Mouse (Mus musculus): ENCODE measurements around the gene Panx2.

Gene Panx2

GRCm38 (mm10) chr15:89090662-89091061 is 31.1 kb downstream of the Panx2 start:
- TF ChIP-seq GATA4 (IDR thresholded peaks at IDR 0.05; ENCODE audit: insufficient replicate concordance, low read length) = no peak

GRCm38 (mm10) chr15:89092181-89092580 is 32.6 kb downstream of the Panx2 start:
- TF ChIP-seq GATA4 (IDR thresholded peaks at IDR 0.05; ENCODE audit: insufficient replicate concordance, low read length) = no peak

- TF ChIP-seq GATA4 (IDR thresholded peaks at IDR 0.05; ENCODE audit: insufficient replicate concordance, low read length) = no peak
Observed at GRCm38 (mm10) chr15:89097450-89097849, 37.9 kb downstream of the Panx2 start.

GRCm38 (mm10) chr15:89098616-89099015 is 39.1 kb downstream of the Panx2 start:
- no peak for TF ChIP-seq GATA4 (IDR thresholded peaks at IDR 0.05; ENCODE audit: insufficient replicate concordance, low read length)

DNA sequence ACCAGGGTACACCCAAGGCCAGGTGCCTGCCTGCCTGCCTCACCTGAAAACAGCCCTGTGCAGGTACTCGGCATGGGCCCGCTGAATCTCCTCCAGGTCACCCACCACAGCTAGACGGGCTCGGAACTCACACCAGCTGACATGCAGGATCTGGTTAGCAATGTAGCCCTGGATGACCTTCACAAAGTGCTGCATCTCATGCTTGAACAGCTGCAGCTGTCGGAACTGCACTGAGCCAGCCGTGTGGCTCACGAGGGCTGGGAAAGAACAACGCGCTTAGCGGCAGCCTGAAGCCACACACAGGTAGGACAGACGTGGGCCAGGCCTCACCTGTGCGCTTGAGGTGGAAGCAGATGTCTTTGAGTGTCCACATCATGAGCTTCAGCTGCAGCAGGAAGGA is 41.3 kb downstream of the Panx2 start:
- no peak for TF ChIP-seq GATA4 (IDR thresholded peaks at IDR 0.05; ENCODE audit: insufficient replicate concordance, low read length)

GRCm38 (mm10) chr15:89102646-89103045 is 43.1 kb downstream of the Panx2 start:
- TF ChIP-seq GATA4 (IDR thresholded peaks at IDR 0.05; ENCODE audit: insufficient replicate concordance, low read length) = no peak

GRCm38 (mm10) chr15:89103921-89104320 is 44.4 kb downstream of the Panx2 start:
- TF ChIP-seq GATA4 (IDR thresholded peaks at IDR 0.05; ENCODE audit: insufficient replicate concordance, low read length) = no peak

DNA sequence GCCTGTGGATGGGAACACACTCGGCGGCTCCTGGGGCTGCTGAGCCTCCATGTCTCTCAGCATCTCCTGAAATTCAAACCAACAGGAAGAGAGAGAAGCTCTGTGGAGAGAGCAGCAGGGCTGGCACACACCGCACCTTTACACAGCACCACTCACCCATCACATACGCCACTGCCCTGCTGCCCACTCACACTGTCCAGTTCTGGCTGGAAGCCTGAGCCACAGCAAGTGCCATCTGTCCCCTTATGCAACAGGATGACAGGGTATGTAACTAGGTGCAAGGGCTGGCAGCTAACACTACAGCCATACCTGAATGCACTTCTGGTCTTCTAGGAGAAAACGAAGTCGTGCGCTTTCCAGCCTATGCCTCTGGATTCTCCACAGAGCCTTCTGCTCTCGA is 44.9 kb downstream of the Panx2 start:
- no peak for TF ChIP-seq GATA4 (IDR thresholded peaks at IDR 0.05; ENCODE audit: insufficient replicate concordance, low read length)

GRCm38 (mm10) chr15:89106073-89106472 is 46.5 kb downstream of the Panx2 start:
- TF ChIP-seq GATA4 (IDR thresholded peaks at IDR 0.05; ENCODE audit: insufficient replicate concordance, low read length) = no peak

GRCm38 (mm10) chr15:89106976-89107375 is 47.4 kb downstream of the Panx2 start:
- no peak for TF ChIP-seq GATA4 (IDR thresholded peaks at IDR 0.05; ENCODE audit: insufficient replicate concordance, low read length)

- no peak for TF ChIP-seq GATA4 (IDR thresholded peaks at IDR 0.05; ENCODE audit: insufficient replicate concordance, low read length)
Observed at GRCm38 (mm10) chr15:89110147-89110546, 50.6 kb downstream of the Panx2 start.

DNA sequence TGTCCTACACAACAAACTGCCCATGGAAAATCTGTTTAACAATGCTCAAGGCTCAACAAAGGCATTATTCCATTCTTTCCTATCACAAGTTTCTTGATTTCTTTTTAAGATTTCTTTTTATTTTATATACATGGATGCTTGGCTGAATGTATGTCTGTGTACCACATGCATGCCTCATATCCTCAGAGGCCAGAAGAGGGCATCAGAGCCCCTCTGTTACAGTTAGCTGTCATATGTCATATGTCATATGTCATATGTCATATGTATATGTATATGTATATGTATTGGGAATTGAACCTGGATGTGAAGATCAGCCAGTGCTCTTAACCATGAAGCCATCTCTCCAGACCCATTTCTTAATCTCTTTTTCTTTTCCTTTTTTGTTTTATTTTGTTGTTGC is 58.5 kb downstream of the Panx2 start:
- TF ChIP-seq GATA4 (IDR thresholded peaks at IDR 0.05; ENCODE audit: insufficient replicate concordance, low read length) = no peak

DNA sequence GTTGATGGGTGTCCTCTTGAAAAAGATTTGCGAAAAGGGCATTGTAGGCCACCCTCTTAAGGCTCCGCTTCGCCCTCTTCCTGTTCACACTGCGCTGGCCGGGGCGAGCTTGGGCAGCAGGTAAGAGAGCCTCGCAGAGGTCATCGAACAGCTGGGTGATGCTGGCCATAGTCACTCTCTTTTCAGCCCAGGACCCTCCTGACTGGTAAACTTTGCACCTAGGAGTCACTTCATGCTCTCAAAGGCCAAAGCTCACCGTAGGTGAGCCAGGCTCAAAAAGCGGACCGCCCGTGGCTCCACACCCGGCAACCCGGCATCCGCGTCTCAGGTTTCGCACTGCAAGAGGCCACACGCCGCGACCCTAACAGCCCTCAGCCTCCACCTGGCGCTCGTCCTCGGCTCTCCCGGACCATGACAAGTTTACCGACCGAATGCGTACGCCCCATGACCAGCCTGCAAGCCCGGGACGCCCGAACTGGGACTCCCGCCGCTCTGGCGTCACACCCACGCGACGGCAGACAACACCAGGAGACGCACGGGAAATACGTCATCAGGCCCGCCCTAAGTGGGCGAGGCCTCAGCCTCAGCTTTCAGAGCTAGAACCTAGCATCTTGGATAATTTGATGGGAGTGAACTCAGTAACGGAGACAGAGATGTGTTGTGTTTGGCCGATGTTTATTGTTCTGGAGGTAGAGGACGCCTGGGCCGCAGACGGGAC is 63.3 kb downstream of the Panx2 start, which contains the start of gene Tubgcp6:
TSS of gene Tubgcp6 (minus strand) at position 464 of the 718 bp plus-strand sequence.
- TF ChIP-seq GATA4 (IDR thresholded peaks at IDR 0.05; ENCODE audit: insufficient replicate concordance, low read length) = peak; percentile 56; the same call in 1 of the 2 replicates

Measured in liver, adult (tissue).